7 mouse cellular contexts compared by ENCODE assay signal in genomic region chr6:60682233-60682632, GRCm38 (mm10).
DNase-seq lines count a peak whose midpoint lies in the region; ATAC-seq lines count a peak whose summit lies in the region.

No protein-coding gene starts in this region.

- DNase-seq in layer of hippocampus, adult 11-12 months (ENCODE audit: low spot score), result peak; percentile 48
- DNase-seq in layer of hippocampus, postnatal 36 days, result no peak
- DNase-seq in MEL-GATA-1-ER (ENCODE audit: extremely low read depth, low read depth), result peak; percentile 34
- peak; percentile 19 for DNase-seq in c-Kit-positive CD71-positive TER-119-negative erythroid progenitor cells, embryonic 14.5 days (ENCODE audit: low read depth)
- peak; percentile 53 for DNase-seq in layer of hippocampus, adult 9-10 months (ENCODE audit: low spot score)
- DNase-seq in heart, postnatal 4 days, result no peak

- ATAC-seq in granulocyte monocyte progenitor cell, adult 5-6 weeks (replicated peaks; ENCODE audit: poor library complexity, severe bottlenecking), result no peak

Comparison
In these comparisons a context has a peak if more than half of its experiments do, and no peak if none do; other contexts are left out.
1. DNase-seq: peak in layer of hippocampus, adult 11-12 months (single experiment), MEL-GATA-1-ER (single experiment), c-Kit-positive CD71-positive TER-119-negative erythroid progenitor cells, embryonic 14.5 days (single experiment) and layer of hippocampus, adult 9-10 months (single experiment); none in layer of hippocampus, postnatal 36 days (0 of 2) and heart, postnatal 4 days (single experiment).